Mouse (Mus musculus) megakaryocyte, embryonic 14.5 days (primary cell): ENCODE results near the gene Vmn1r189.
"Not testable (repeated sequence)": the region's sequence is repeated elsewhere in the genome, so short reads cannot be mapped to it uniquely, and the experiment has no call there.

Source experiments
- FLI1 ChIP-seq: IDR thresholded peaks from 2 replicates; pipeline ENCODE4 v1.6.1; 2012; ENCODE audit warnings: low read length, inconsistent platforms, mixed read lengths
- GATA1 ChIP-seq: IDR thresholded peaks from 3 replicates; pipeline ENCODE4 v1.6.1; 2012; ENCODE audit warnings: mixed read lengths, low read length, inconsistent platforms, borderline replicate concordance

GRCm38 (mm10) chr13:22136495-22137293 is 31.1 kb upstream of the Vmn1r189 start:
- not testable (repeated sequence) for TF ChIP-seq GATA1, FLI1
